Mouse (Mus musculus): ENCODE data around the gene Ptchd4. TPM values are rescaled to one million over a fixed set of nuclear protein-coding genes. Genes with fewer than 3 reads are reported as not detected.

Gene Ptchd4
- polyA plus RNA-seq, 2 experiments, result 0.88 to 7.4 TPM

DNA sequence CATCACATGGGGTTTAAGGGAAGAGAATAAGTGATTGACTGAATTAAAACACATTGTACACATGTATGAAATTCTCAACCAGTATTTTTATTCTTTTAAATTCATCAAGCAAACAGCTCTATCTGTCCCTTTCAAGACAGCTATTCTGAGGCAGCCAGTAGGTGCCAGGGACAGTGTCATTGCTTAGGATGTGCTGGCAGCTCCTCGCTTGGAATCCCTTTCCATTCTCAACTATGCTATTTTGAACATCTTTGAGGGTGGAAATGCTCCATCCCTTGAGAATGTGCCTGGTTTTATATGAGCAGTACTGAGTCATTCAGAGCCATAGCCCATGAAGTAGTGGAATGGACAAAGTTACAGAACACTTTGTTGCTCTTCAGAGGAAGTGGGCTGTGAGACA lies 112.2 kb downstream of the Ptchd4 start:
- Histone ChIP-seq H3K36me3 (ENCODE audit: control insufficient read depth, insufficient read depth, low read length) (no peaks in the 10 kb centered on the region), H3K4me3 (replicated peaks; ENCODE audit: low read length) (no peak overlapping the region), H3K9me3 (ENCODE audit: control insufficient read depth, low read length) (no peaks in the 10 kb centered on the region), H3K27ac (replicated peaks; ENCODE audit: low read depth, low read length) (no peak overlapping the region), H3K9ac (ENCODE audit: low read depth, low read length, severe bottlenecking) (no peak overlapping the region), H3K4me1 (ENCODE audit: control insufficient read depth, insufficient read depth, low read length) (no peaks in the 10 kb centered on the region), H3K4me2 (replicated peaks; ENCODE audit: low read depth, low read length, severe bottlenecking) (no peak overlapping the region), H3K27me3 (ENCODE audit: control insufficient read depth, insufficient read depth, low read length) (no peaks in the 10 kb centered on the region)
- no peak for ATAC-seq (ENCODE audit: low FRiP score, low read depth)
- WGBS, result 85% methylated on average over 1 of the region's 1 CpGs
- TF ChIP-seq POLR2A (IDR thresholded peaks at IDR 0.05; ENCODE audit: borderline replicate concordance, extremely low read depth, insufficient read depth, insufficient read length), result no peak
- no peak for DNase-seq (ENCODE audit: low spot score)

- Histone ChIP-seq H3K36me3 (ENCODE audit: control insufficient read depth, insufficient read depth, low read length) (no peaks in the 10 kb centered on the region), H3K27ac (replicated peaks; ENCODE audit: low read depth, low read length) (no peak overlapping the region), H3K4me1 (ENCODE audit: control insufficient read depth, insufficient read depth, low read length) (no peaks in the 10 kb centered on the region), H3K4me3 (replicated peaks; ENCODE audit: low read length) (no peak overlapping the region), H3K27me3 (ENCODE audit: control insufficient read depth, insufficient read depth, low read length) (no peaks in the 10 kb centered on the region), H3K9ac (ENCODE audit: low read depth, low read length, severe bottlenecking) (no peak overlapping the region), H3K4me2 (replicated peaks; ENCODE audit: low read depth, low read length, severe bottlenecking) (no peak overlapping the region), H3K9me3 (ENCODE audit: control insufficient read depth, low read length) (no peaks in the 10 kb centered on the region)
- TF ChIP-seq POLR2A (IDR thresholded peaks at IDR 0.05; ENCODE audit: borderline replicate concordance, extremely low read depth, insufficient read depth, insufficient read length), result no peak
- DNase-seq (ENCODE audit: low spot score), result no peak
- ATAC-seq (ENCODE audit: low FRiP score, low read depth), result no peak
- WGBS, result 88% methylated on average over 2 of the region's 2 CpGs
These were observed 114.6 kb downstream of the Ptchd4 start for GRCm38 (mm10) chr17:42430380-42430779.

DNA sequence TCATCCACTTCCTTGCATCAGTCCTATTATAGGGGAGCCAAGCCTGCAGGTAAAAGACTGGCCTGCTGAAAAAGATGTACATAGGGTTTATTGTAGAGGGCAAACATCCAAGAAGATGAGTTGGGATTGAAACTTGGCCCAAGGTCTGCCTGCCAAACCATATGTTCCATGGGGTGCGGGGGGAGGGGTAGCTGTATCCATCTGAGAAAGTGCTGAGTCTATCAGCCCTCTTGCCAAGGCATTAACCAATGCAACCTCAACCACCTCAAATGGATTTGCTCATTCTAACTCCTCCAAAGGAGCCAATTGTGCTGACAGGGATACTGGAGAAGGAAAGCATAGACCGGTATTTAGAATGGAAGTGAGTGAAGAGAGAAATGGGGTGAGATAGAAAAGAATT lies 136.5 kb downstream of the Ptchd4 start:
- 80% methylated on average over 2 of the region's 2 CpGs for WGBS
- no peak for TF ChIP-seq POLR2A (IDR thresholded peaks at IDR 0.05; ENCODE audit: borderline replicate concordance, extremely low read depth, insufficient read depth, insufficient read length)
- H3K36me3 ChIP-seq (ENCODE audit: control insufficient read depth, insufficient read depth, low read length), result no peaks in the 10 kb centered on the region
- no peak overlapping the region for H3K4me2 ChIP-seq (replicated peaks; ENCODE audit: low read depth, low read length, severe bottlenecking)
- ATAC-seq (ENCODE audit: low FRiP score, low read depth) (no peak), DNase-seq (ENCODE audit: low spot score) (peak; percentile 13)
- H3K4me1 ChIP-seq (ENCODE audit: control insufficient read depth, insufficient read depth, low read length), result no peaks in the 10 kb centered on the region
- no peak overlapping the region for H3K9ac ChIP-seq (ENCODE audit: low read depth, low read length, severe bottlenecking)
- H3K4me3 ChIP-seq (replicated peaks; ENCODE audit: low read length), result no peak overlapping the region
- H3K9me3 ChIP-seq (ENCODE audit: control insufficient read depth, low read length), result no peaks in the 10 kb centered on the region
- H3K27ac ChIP-seq (replicated peaks; ENCODE audit: low read depth, low read length), result no peak overlapping the region
- H3K27me3 ChIP-seq (ENCODE audit: control insufficient read depth, insufficient read depth, low read length), result no peaks in the 10 kb centered on the region

DNA sequence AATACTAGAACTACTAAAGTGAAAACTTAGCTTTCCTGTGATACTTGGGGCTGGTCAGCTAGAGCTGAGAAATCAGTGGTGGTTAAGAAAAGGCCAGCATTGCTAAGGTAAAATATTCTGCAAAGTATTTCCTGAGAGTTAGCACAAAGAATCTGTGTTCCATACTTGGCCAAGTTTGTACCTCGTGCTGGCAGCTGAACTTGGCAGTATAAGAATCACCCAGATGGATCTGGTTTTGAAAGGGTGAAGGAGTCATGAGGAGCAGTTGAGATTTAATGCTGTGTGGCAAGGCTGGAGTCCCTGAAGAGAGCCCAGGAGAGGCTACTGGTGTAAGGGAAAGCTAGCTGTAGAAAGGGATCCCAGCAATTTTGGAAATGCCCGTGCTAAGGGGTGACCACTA lies 140.7 kb downstream of the Ptchd4 start:
- no peaks in the 10 kb centered on the region for H3K4me1 ChIP-seq (ENCODE audit: control insufficient read depth, insufficient read depth, low read length)
- no peaks in the 10 kb centered on the region for H3K9me3 ChIP-seq (ENCODE audit: control insufficient read depth, low read length)
- H3K9ac ChIP-seq (ENCODE audit: low read depth, low read length, severe bottlenecking), result no peak overlapping the region
- DNase-seq (ENCODE audit: low spot score), result no peak
- TF ChIP-seq POLR2A (IDR thresholded peaks at IDR 0.05; ENCODE audit: borderline replicate concordance, extremely low read depth, insufficient read depth, insufficient read length), result no peak
- no peak for ATAC-seq (ENCODE audit: low FRiP score, low read depth)
- H3K4me3 ChIP-seq (replicated peaks; ENCODE audit: low read length), result no peak overlapping the region
- H3K36me3 ChIP-seq (ENCODE audit: control insufficient read depth, insufficient read depth, low read length), result no peaks in the 10 kb centered on the region
- 61% methylated on average over 2 of the region's 2 CpGs for WGBS
- H3K27ac ChIP-seq (replicated peaks; ENCODE audit: low read depth, low read length), result no peak overlapping the region
- no peak overlapping the region for H3K4me2 ChIP-seq (replicated peaks; ENCODE audit: low read depth, low read length, severe bottlenecking)
- no peaks in the 10 kb centered on the region for H3K27me3 ChIP-seq (ENCODE audit: control insufficient read depth, insufficient read depth, low read length)

DNA sequence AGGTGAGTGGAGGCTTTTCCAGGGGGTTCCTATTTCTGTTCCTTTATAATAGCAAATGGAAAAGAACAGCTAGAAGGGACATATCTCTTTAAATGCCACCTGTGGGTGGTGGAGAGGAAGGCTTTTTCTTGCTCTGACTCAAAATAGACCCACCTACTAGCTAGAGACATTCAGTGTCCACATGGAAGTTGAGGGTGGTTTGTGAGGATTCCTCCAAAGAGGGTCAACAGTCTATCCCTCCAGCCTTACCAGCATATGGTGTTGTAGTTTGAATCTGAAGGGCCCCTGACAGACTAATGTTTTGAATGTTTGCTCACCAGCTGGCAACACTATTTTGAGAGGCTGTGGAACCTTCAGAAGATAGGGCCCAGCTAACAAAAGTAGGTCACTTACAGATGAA lies 147.0 kb downstream of the Ptchd4 start:
- Histone ChIP-seq H3K9me3 (ENCODE audit: control insufficient read depth, low read length) (no peaks in the 10 kb centered on the region), H3K4me3 (replicated peaks; ENCODE audit: low read length) (no peak overlapping the region), H3K4me2 (replicated peaks; ENCODE audit: low read depth, low read length, severe bottlenecking) (no peak overlapping the region), H3K9ac (ENCODE audit: low read depth, low read length, severe bottlenecking) (no peak overlapping the region), H3K27me3 (ENCODE audit: control insufficient read depth, insufficient read depth, low read length) (no peaks in the 10 kb centered on the region), H3K27ac (replicated peaks; ENCODE audit: low read depth, low read length) (no peak overlapping the region), H3K4me1 (ENCODE audit: control insufficient read depth, insufficient read depth, low read length) (no peaks in the 10 kb centered on the region), H3K36me3 (ENCODE audit: control insufficient read depth, insufficient read depth, low read length) (no peaks in the 10 kb centered on the region)
- ATAC-seq (ENCODE audit: low FRiP score, low read depth) (no peak), DNase-seq (ENCODE audit: low spot score) (no peak)
- TF ChIP-seq POLR2A (IDR thresholded peaks at IDR 0.05; ENCODE audit: borderline replicate concordance, extremely low read depth, insufficient read depth, insufficient read length), result no peak
